Mouse (Mus musculus) T-helper 17 cell (primary cell): ENCODE data around the gene Scarb2.
"Not testable (repeated sequence)": the region's sequence is repeated elsewhere in the genome, so short reads cannot be mapped to it uniquely, and the experiment has no call there.

Experiments
- in situ Hi-C, 2 experiments: fragments of 300-600 bp; cut with MboI, MseI; formaldehyde crosslinking; loops; 1 replicate in 1 of 2; 2 replicates in 1 of 2; pipeline ENCODE4 v1.15.1; 2025; ENCODE audit warnings: high pct_unique_total_duplicates in 2 of 2

Scarb2 gene

DNA sequence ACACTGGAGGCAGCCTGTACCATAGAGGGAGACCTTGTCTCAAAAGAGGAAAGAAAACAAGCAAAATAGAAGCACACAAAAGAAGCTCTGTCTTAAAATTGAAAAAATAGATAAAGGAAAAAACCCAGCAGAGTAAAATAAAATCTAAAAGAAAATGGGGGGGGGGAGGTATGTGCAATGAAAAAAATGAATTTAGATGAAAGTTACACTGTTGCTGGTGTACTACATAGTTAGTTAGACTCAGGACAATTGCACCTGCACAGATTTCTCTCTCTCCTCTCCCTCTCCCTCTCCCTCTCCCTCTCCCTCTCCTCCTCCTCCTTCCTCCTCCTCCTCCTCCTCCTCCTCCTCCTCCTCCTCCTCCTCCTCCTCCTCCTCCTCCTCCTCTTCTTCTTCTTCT lies at the start of gene Scarb2:
Scarb2 (minus strand) TSS at position 101 of the 400 bp plus-strand sequence.
- in situ Hi-C loops, result loop anchor here (5.0 to 10.0 kb wide), 3 partner anchors 39 to 748 kb away; partner anchors contain the start of gene Rchy1 (in 1 of the 2)

DNA sequence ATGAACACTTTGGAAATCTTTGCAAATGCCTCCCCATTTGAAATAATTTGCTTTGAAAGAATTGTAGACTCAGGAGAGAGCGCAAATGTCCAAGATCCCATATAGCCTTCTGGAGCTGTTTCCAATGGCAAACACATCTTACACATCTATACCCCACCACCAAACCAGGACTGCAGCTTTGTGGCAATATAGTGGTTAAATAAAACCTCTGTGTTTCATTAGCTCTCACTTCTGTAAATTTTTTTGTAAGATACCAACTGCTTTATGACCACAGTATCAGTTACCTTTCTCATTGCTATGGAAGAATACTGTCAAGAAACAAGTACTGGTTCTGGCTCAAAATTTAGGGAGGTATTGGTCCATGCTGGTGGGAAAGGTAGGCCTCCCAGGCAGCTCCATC lies 49.3 kb upstream of the Scarb2 start:
- in situ Hi-C loops, result loop anchor here in 1 of 2 experiments (5.0 kb wide), 1 partner anchor 94 kb away; no protein-coding TSS in a partner anchor

DNA sequence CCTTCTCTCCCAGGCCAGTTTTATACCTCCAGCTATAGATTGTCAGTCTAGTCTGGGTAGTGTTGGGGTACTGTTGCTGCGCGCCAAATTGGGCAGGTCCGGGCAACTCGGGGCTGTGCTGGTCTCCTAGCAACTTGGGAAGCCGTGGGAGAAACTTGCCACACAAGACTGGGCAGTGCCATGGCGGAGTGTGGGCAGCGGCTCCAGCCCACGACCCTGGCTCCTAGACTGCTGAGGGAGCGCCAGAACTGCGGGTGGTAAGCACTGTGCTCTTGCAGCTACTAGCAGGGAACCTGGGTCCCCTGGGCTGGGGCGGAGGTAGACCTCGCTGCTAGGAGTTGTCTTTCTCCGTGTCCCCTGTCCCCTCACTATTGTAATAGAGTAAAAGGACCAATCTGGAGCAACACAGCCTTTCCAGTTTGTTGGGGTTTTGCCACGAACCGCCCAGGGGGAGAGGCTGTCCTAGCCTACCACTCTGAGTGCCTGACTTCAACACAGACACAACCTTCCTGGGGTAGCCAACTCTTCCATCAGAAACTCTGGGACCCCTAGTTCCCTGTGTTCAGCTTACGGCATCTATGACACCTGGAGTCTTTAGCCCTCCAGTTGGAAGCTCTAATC lies 48.4 kb upstream of the Scarb2 start, which contains the start of gene Fam47e:
Fam47e (plus strand) TSS at position 179 of the 621 bp plus-strand sequence.
- in situ Hi-C loops, result loop anchor here (5.0 kb wide), 2 partner anchors 88 to 93 kb away; no protein-coding TSS in a partner anchor

DNA sequence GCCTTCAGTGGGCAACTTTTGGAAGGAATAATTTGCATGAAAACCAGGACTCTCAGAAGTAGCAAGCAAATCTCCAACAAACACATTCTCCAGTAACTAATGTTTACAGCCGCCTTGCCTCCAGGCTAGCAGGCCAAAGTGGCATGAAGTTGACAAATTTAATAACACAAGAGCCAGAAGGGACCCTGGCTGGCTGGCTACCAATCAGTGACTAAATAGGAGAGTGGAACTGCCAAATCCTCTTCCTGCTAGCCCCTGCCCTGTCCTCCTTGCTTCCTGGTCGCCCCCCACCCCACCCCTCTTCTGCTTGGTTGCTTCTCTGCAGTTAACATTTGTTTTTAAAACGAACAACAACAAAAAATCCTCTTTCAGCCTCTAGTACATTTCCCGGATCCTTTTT lies 47.8 kb upstream of the Scarb2 start:
- in situ Hi-C loops, result loop anchor here in 1 of 2 experiments (5.0 kb wide), 1 partner anchor 87 kb away; no protein-coding TSS in a partner anchor

- in situ Hi-C loops, result loop anchor here in 1 of 2 experiments (5.0 kb wide), 1 partner anchor 87 kb away; no protein-coding TSS in a partner anchor
Measured at GRCm38 (mm10) chr5:92553939-92554338, 47.3 kb upstream of the Scarb2 start.

- in situ Hi-C loops, result loop anchor here in 1 of 2 experiments (5.0 kb wide), 1 partner anchor 85 kb away; no protein-coding TSS in a partner anchor
Measured at GRCm38 (mm10) chr5:92552611-92553010, 46.0 kb upstream of the Scarb2 start.

- in situ Hi-C loops, result loop anchor here in 1 of 2 experiments (10.0 kb wide), 1 partner anchor 1195 kb away; no protein-coding TSS in a partner anchor
Measured at GRCm38 (mm10) chr5:92539698-92540097, 33.1 kb upstream of the Scarb2 start.

DNA sequence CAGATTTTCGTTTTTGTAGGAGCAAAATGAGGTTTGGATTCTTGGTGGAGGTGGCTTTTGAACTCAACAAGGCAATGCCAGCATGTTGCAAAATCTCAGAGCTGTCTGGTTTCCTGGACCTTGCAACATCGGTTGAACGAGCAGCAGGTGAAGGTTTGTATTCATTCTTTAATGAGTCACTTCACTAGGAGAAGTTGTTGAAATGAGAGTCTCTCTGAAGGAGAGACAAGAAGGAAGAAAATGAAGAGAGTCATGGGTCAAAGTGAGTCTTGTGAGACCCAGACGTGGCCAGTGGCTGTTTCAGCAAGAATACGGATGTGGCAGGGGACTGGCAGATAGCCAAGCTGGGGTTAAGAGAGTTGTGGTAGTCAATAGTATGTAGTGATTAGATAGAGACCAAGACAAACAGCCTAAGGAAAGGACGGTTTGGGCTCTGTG lies 18.2 kb upstream of the Scarb2 start:
- in situ Hi-C loops, result no loop called here

DNA sequence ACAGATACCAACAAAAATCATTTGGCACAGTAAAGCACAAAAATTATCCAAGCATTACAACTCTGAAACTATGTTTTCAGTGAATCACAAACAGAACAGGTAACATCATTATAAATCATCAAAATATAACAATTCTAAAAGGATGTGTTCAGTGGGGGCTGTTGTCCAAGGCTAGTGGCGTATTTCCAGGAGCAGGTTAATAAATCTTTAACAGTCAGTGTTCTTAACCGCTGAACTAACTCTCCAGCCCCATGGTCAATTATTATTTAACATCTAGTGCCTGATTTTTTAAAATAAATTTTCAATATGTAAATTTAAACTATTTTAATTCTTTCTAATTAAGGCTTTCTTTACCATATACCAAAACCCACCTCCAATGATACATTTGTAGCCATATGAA lies 14.5 kb upstream of the Scarb2 start:
- in situ Hi-C loops, result not testable (repeated sequence)

DNA sequence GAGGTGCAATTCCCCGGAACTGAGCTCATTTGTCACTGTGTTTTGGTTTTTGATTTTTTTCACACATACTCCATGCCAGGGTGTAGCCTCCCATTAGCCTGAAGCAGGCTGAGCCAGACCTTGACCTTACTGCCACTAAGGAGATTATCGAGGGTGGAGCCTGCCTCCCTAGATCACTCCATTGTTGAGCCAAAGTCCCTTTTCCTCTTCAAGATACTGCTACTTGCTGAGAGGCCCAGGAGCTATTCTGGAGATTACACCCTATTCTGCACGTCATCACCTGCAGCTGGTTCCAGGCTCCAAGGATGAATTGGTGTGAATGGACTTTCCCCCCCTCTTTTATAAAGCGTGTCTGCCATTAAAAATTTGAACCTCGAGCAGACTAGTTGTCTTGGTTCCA lies 5.4 kb upstream of the Scarb2 start:
- in situ Hi-C loops, result no loop called here

- in situ Hi-C loops, result no loop called here
Measured at GRCm38 (mm10) chr5:92511256-92511655, 4.6 kb upstream of the Scarb2 start.

GRCm38 (mm10) chr5:92508853-92509252 lies 2.2 kb upstream of the Scarb2 start:
- in situ Hi-C loops, result loop anchor here (5.0 to 10.0 kb wide), 3 partner anchors 42 to 746 kb away; partner anchors contain the start of gene Rchy1 (in 1 of the 2)

- in situ Hi-C loops, result loop anchor here (5.0 to 10.0 kb wide), 3 partner anchors 39 to 748 kb away; partner anchors contain the start of gene Rchy1 (in 1 of the 2)
Measured at GRCm38 (mm10) chr5:92506301-92506729, 318 bp downstream of the Scarb2 start.

DNA sequence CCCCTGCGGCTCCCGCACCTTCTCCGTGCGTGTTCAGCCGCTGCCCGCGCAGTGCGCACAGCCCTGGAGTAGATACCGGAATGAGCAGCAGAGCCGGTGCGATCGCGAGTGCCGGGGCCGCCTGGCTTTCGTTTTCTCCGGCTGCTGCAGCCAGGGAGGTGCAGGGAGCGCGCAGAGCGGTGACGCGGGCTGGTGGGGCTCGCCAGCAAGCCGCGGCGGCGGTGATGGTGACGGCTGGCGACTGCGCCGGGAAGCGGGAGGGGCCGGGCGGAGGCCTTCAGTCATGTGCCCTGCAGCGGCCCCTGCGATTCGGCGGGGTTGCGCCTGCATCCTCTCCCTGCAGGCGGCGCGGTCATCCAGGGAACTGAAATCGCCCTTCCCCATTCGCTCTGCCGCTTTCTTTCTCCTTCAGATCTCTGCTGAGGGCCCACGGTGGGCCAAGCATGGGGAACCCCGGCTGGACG lies 1.2 kb downstream of the Scarb2 start:
- in situ Hi-C loops, result loop anchor here (5.0 to 10.0 kb wide), 3 partner anchors 38 to 749 kb away; partner anchors contain the start of gene Rchy1 (in 1 of the 2)

DNA sequence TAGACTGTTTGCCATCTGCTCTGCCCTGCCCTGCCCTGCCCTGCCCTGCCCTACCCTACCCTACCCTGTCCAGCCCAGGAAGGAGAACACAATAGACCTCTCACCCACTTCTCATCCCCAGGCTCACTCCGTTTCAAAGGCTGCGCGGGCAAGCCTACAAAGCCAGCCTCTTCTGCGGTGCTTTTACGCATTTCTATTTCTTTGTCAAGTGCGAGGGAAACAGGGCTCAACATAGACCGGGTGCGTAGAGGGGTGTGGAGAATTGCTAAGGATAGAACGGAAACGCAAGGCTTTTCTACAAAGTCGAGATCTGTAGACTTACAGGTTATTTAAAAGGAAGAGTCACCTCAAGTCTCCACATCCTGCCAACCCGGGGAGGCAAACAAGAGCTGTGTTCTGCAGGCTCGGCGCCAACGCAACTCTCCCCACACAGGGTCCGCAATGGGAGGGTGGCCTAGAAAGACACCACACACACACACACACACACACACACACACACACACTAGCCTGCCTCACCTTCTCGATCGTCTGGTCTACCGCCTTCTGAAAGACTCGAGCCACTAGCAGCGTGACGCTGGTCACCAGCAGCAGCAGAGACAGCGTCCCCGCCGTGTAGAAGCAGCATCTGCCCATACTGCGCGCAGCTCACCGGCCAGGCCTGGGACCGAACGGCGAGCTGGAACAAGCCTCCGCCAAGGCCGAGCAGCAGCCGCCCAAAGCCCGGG lies 1.8 kb downstream of the Scarb2 start:
- in situ Hi-C loops, result loop anchor here (5.0 to 10.0 kb wide), 3 partner anchors 38 to 750 kb away; partner anchors contain the start of gene Rchy1 (in 1 of the 2)

GRCm38 (mm10) chr5:92503856-92504618 lies 2.6 kb downstream of the Scarb2 start:
- in situ Hi-C loops, result loop anchor here (10.0 kb wide), 2 partner anchors 539 to 751 kb away; partner anchors contain the start of gene Rchy1 (in 1 of the 2)

- in situ Hi-C loops, result loop anchor here (10.0 kb wide), 2 partner anchors 539 to 751 kb away; partner anchors contain the start of gene Rchy1 (in 1 of the 2)
Measured at GRCm38 (mm10) chr5:92503356-92503847, 3.2 kb downstream of the Scarb2 start.

DNA sequence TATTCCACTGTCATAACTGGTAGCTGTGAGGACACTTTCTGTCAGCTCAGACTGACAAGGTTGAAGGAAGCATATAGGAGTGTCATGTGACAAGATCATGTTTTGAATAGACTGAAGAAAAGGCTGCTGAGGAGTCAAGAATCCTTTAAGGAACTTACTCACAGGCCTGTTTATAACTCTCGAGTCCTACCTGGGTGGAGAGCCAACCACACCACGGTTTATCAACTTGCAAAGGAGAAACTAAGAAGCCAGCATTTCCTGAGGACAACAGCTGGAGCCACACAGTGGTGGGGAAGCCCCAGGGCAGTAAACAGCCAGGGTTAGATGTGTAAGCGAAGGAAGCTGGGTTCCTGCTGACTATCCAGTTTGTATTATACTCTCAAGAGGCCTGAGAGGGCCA lies 7.3 kb downstream of the Scarb2 start:
- in situ Hi-C loops, result loop anchor here in 1 of 2 experiments (5.0 kb wide), 1 partner anchor 62 kb away; the partner anchor contains the start of gene Nup54

- in situ Hi-C loops, result loop anchor here in 1 of 2 experiments (5.0 kb wide), 1 partner anchor 61 kb away; the partner anchor contains the start of gene Nup54
Measured at GRCm38 (mm10) chr5:92498661-92499060, 8.0 kb downstream of the Scarb2 start.

GRCm38 (mm10) chr5:92498225-92498624 lies 8.4 kb downstream of the Scarb2 start:
- in situ Hi-C loops, result loop anchor here in 1 of 2 experiments (5.0 kb wide), 1 partner anchor 61 kb away; the partner anchor contains the start of gene Nup54
